Mouse (Mus musculus): ENCODE results near the gene Ugt1a2.
A peak's percentile ranks its signal among the peaks of the same experiment; 100 is the strongest.
"Not testable (repeated sequence)": the region's sequence is repeated elsewhere in the genome, so short reads cannot be mapped to it uniquely, and the experiment has no call there.

Ugt1a2 gene

GRCm38 (mm10) chr1:88217576-88217975 lies 17.2 kb downstream of the Ugt1a2 start:
- DNase-seq (ENCODE audit: low read depth, low spot score), result no peak

- DNase-seq (ENCODE audit: low read depth, low spot score), result no peak
Observed at GRCm38 (mm10) chr1:88218051-88218450, 17.6 kb downstream of the Ugt1a2 start.

GRCm38 (mm10) chr1:88218591-88218990 lies 18.2 kb downstream of the Ugt1a2 start:
- no peak for DNase-seq (ENCODE audit: low read depth, low spot score)

- DNase-seq (ENCODE audit: low read depth, low spot score), result no peak
Observed at GRCm38 (mm10) chr1:88219054-88219453, 18.7 kb downstream of the Ugt1a2 start.

GRCm38 (mm10) chr1:88220336-88220735 lies 19.9 kb downstream of the Ugt1a2 start:
- no peak for DNase-seq (ENCODE audit: low read depth, low spot score)

GRCm38 (mm10) chr1:88222216-88222615 lies 21.8 kb downstream of the Ugt1a2 start:
- DNase-seq (ENCODE audit: low read depth, low spot score), result no peak

GRCm38 (mm10) chr1:88223011-88223515 lies 22.7 kb downstream of the Ugt1a2 start:
- not testable (repeated sequence) for DNase-seq (ENCODE audit: low read depth, low spot score)

- DNase-seq (ENCODE audit: low read depth, low spot score), result no peak
Observed at GRCm38 (mm10) chr1:88223591-88223990, 23.2 kb downstream of the Ugt1a2 start.

- DNase-seq (ENCODE audit: low read depth, low spot score), result no peak
Observed at GRCm38 (mm10) chr1:88224029-88224776, 23.8 kb downstream of the Ugt1a2 start.

- DNase-seq (ENCODE audit: low read depth, low spot score), result not testable (repeated sequence)
Observed at GRCm38 (mm10) chr1:88225301-88225700, 24.9 kb downstream of the Ugt1a2 start.

GRCm38 (mm10) chr1:88225741-88226140 lies 25.3 kb downstream of the Ugt1a2 start:
- DNase-seq (ENCODE audit: low read depth, low spot score), result no peak

GRCm38 (mm10) chr1:88226670-88227379 lies 26.4 kb downstream of the Ugt1a2 start, which contains the start of gene Mroh2a:
TSS of gene Mroh2a (plus strand) at chr1:88226986.
- DNase-seq (ENCODE audit: low read depth, low spot score), result peak; percentile 31

- DNase-seq (ENCODE audit: low read depth, low spot score), result no peak
Observed at GRCm38 (mm10) chr1:88227482-88227881, 27.1 kb downstream of the Ugt1a2 start.

- no peak for DNase-seq (ENCODE audit: low read depth, low spot score)
Observed at GRCm38 (mm10) chr1:88228121-88228520, 27.7 kb downstream of the Ugt1a2 start.

- DNase-seq (ENCODE audit: low read depth, low spot score), result no peak
Observed at GRCm38 (mm10) chr1:88229566-88229965, 29.2 kb downstream of the Ugt1a2 start.

GRCm38 (mm10) chr1:88229986-88230385 lies 29.6 kb downstream of the Ugt1a2 start:
- no peak for DNase-seq (ENCODE audit: low read depth, low spot score)

GRCm38 (mm10) chr1:88230421-88230820 lies 30.0 kb downstream of the Ugt1a2 start:
- DNase-seq (ENCODE audit: low read depth, low spot score), result no peak

GRCm38 (mm10) chr1:88230981-88231802 lies 30.8 kb downstream of the Ugt1a2 start:
- DNase-seq (ENCODE audit: low read depth, low spot score), result no peak

- no peak for DNase-seq (ENCODE audit: low read depth, low spot score)
Observed at GRCm38 (mm10) chr1:88231803-88232499, 31.6 kb downstream of the Ugt1a2 start.

- no peak for DNase-seq (ENCODE audit: low read depth, low spot score)
Observed at GRCm38 (mm10) chr1:88232664-88233380, 32.4 kb downstream of the Ugt1a2 start.
